Mouse (Mus musculus) CH12.LX (cell line): ENCODE measurements at regions not wholly inside any gene's neighbourhood (a gene's known extent, or its start where the extent isn't known, plus 50 kb on each side); places are given as distances from the start of the nearest gene placed in this dataset.

ENCODE experiments used
- DNase-seq: peaks from one replicate; pipeline ENCODE4 v3.0.0-alpha.2; 2013; ENCODE audit errors: extremely low read depth
- H3K27ac ChIP-seq: 2 replicates; pipeline ENCODE4 v1.5.1; 2012; ENCODE audit warnings: low read depth, mild to moderate bottlenecking, control low read depth, moderate library complexity; ENCODE audit not compliant: insufficient read depth
- H3K27me3 ChIP-seq: replicated peaks from 2 replicates; pipeline ENCODE3; 2012; ENCODE audit warnings: inconsistent platforms
- H3K36me3 ChIP-seq, 2 experiments: replicated peaks in 1 of 2; 2 replicates each; pipeline versions ENCODE3 to v1.6.1; 2012; ENCODE audit warnings: inconsistent platforms in 1 of 2, low read length in 1 of 2, mild to moderate bottlenecking in 1 of 2, mixed read lengths in 1 of 2, moderate library complexity in 1 of 2; ENCODE audit not compliant: control insufficient read depth in 1 of 2, insufficient read depth in 1 of 2
- H3K4me1 ChIP-seq, 2 experiments: 2 replicates each; pipeline ENCODE4 v1.6.1; 2012; ENCODE audit warnings: inconsistent platforms in 1 of 2, moderate library complexity in 1 of 2; ENCODE audit not compliant: insufficient read depth in 2 of 2, control insufficient read depth in 1 of 2
- H3K4me2 ChIP-seq: 2 replicates; pipeline ENCODE4 v1.6.1; 2012; ENCODE audit warnings: low read depth, mild to moderate bottlenecking, control low read depth; ENCODE audit not compliant: poor library complexity, insufficient read depth, severe bottlenecking
- H3K4me3 ChIP-seq, 3 experiments: fragments of 150-350 bp in 1 of 3; sonication (generic) in 1 of 3; replicated peaks in 1 of 3; 2 replicates each; pipeline versions ENCODE3 to v1.5.1; 2011 to 2012; ENCODE audit warnings: low read depth in 2 of 3, low read length in 2 of 3, mild to moderate bottlenecking in 2 of 3, moderate library complexity in 2 of 3, control low read depth in 1 of 3, improper control_type of control experiment in 1 of 3, inconsistent platforms in 1 of 3, mixed read lengths in 1 of 3; ENCODE audit not compliant: poor library complexity in 1 of 3
- H3K79me2 ChIP-seq: replicated peaks from 2 replicates; pipeline ENCODE4 v1.6.1; 2012; ENCODE audit warnings: mild to moderate bottlenecking, moderate library complexity; ENCODE audit not compliant: control insufficient read depth, poor library complexity, insufficient read depth, severe bottlenecking; ENCODE audit errors: extremely low read depth
- H3K9ac ChIP-seq: 2 replicates; pipeline ENCODE4 v1.6.1; 2012; ENCODE audit warnings: low read depth, mild to moderate bottlenecking, control low read depth, moderate library complexity; ENCODE audit not compliant: insufficient read depth
- H3K9me3 ChIP-seq: replicated peaks from 2 replicates; pipeline ENCODE3; 2012; ENCODE audit warnings: low read length, inconsistent platforms, mixed read lengths
- BHLHE40 ChIP-seq: IDR thresholded peaks from 2 replicates; pipeline ENCODE4 v1.6.1; 2011; ENCODE audit warnings: mild to moderate bottlenecking, low read depth, low read length, improper control_type of control experiment
- CHD2 ChIP-seq: IDR thresholded peaks from 2 replicates; pipeline ENCODE4 v1.6.1; 2011; ENCODE audit warnings: low read length, improper control_type of control experiment
- CTCF ChIP-seq, 2 experiments: IDR thresholded peaks in 1 of 2; conservative IDR thresholded peaks in 1 of 2; 2 replicates each; pipeline ENCODE4 v1.5.1; 2011 to 2012; ENCODE audit warnings: low read depth in 2 of 2, low read length in 2 of 2, improper control_type of control experiment in 1 of 2, inconsistent platforms in 1 of 2, mild to moderate bottlenecking in 1 of 2, moderate library complexity in 1 of 2
- ELF1 ChIP-seq: IDR thresholded peaks from 2 replicates; pipeline ENCODE4 v1.6.1; 2014; ENCODE audit warnings: low read depth, mild to moderate bottlenecking, inconsistent platforms, low read length, improper control_type of control experiment
- ETS1 ChIP-seq: conservative IDR thresholded peaks from 2 replicates; pipeline ENCODE4 v1.6.1; 2012; ENCODE audit warnings: low read depth, mild to moderate bottlenecking, inconsistent platforms, low read length, improper control_type of control experiment, moderate library complexity
- GABPA ChIP-seq: IDR thresholded peaks from 2 replicates; pipeline ENCODE4 v1.6.1; 2012; ENCODE audit warnings: low read depth, low read length, improper control_type of control experiment, inconsistent platforms; ENCODE audit not compliant: insufficient replicate concordance
- HCFC1 ChIP-seq: IDR thresholded peaks from 2 replicates; pipeline ENCODE4 v1.6.1; 2012; ENCODE audit warnings: low read depth, mild to moderate bottlenecking, inconsistent platforms, low read length, improper control_type of control experiment
- IRF4 ChIP-seq: IDR thresholded peaks from 2 replicates; pipeline ENCODE4 v1.6.1; 2014; ENCODE audit warnings: low read depth, mild to moderate bottlenecking, inconsistent platforms, low read length, improper control_type of control experiment
- JUN ChIP-seq: IDR thresholded peaks from 2 replicates; pipeline ENCODE4 v1.6.1; 2011; ENCODE audit warnings: low read depth, mild to moderate bottlenecking, low read length, improper control_type of control experiment, moderate library complexity; ENCODE audit not compliant: insufficient read depth
- KAT2A ChIP-seq: IDR thresholded peaks from 2 replicates; pipeline ENCODE4 v1.6.1; 2012; ENCODE audit warnings: low read length, improper control_type of control experiment, inconsistent platforms; ENCODE audit not compliant: insufficient replicate concordance
- MEF2A ChIP-seq: IDR thresholded peaks from 2 replicates; pipeline ENCODE4 v1.6.1; 2014; ENCODE audit warnings: low read depth, mild to moderate bottlenecking, inconsistent platforms, low read length, improper control_type of control experiment, borderline replicate concordance
- MXI1 ChIP-seq: IDR thresholded peaks from 2 replicates; pipeline ENCODE4 v1.6.1; 2011; ENCODE audit warnings: mild to moderate bottlenecking, low read depth, low read length, improper control_type of control experiment
- MYC ChIP-seq: IDR thresholded peaks from 2 replicates; pipeline ENCODE4 v1.6.1; 2011; ENCODE audit warnings: low read depth, mild to moderate bottlenecking, improper control_type of control experiment, low read length
- NELFE ChIP-seq: IDR thresholded peaks from 2 replicates; pipeline ENCODE4 v1.6.1; 2011; ENCODE audit warnings: low read depth, low read length, improper control_type of control experiment
- POLR2AphosphoS2 ChIP-seq: IDR thresholded peaks from 2 replicates; pipeline ENCODE4 v1.6.1; 2011; ENCODE audit warnings: low read depth, low read length, improper control_type of control experiment
- RAD21 ChIP-seq: IDR thresholded peaks from 2 replicates; pipeline ENCODE4 v1.6.1; 2011; ENCODE audit warnings: low read depth, mild to moderate bottlenecking, low read length, improper control_type of control experiment, moderate library complexity
- SMC3 ChIP-seq: IDR thresholded peaks from 2 replicates; pipeline ENCODE4 v1.6.1; 2011; ENCODE audit warnings: low read depth, low read length, improper control_type of control experiment
- UBTF ChIP-seq: IDR thresholded peaks from 2 replicates; pipeline ENCODE4 v1.6.1; 2012; ENCODE audit warnings: low read depth, mild to moderate bottlenecking, inconsistent platforms, low read length, improper control_type of control experiment, moderate library complexity
- USF1 ChIP-seq: IDR thresholded peaks from 2 replicates; pipeline ENCODE4 v1.6.1; 2014; ENCODE audit warnings: low read depth, mild to moderate bottlenecking, inconsistent platforms, low read length, improper control_type of control experiment
- ZC3H11A ChIP-seq: IDR thresholded peaks from 2 replicates; pipeline ENCODE4 v1.6.1; 2012; ENCODE audit warnings: low read depth, mild to moderate bottlenecking, inconsistent platforms, low read length, improper control_type of control experiment
- dilution Hi-C: fragments of 300-500 bp; cut with MboI; formaldehyde crosslinking; loops from 2 replicates; pipeline ENCODE4 v1.14.3; 2020; ENCODE audit warnings: low sequenced_read_pairs; ENCODE audit not compliant: extremely low pct_unique_long_range_greater_than_20kb, extremely low pct_ligation_motif_present
- in situ Hi-C: fragments of 300-500 bp; cut with MboI; formaldehyde crosslinking; loops from 3 replicates; pipeline ENCODE4 v1.14.3; 2019; ENCODE audit warnings: low sequenced_read_pairs, low pct_ligation_motif_present, low pct_unique_long_range_greater_than_20kb, mixed read lengths

DNA sequence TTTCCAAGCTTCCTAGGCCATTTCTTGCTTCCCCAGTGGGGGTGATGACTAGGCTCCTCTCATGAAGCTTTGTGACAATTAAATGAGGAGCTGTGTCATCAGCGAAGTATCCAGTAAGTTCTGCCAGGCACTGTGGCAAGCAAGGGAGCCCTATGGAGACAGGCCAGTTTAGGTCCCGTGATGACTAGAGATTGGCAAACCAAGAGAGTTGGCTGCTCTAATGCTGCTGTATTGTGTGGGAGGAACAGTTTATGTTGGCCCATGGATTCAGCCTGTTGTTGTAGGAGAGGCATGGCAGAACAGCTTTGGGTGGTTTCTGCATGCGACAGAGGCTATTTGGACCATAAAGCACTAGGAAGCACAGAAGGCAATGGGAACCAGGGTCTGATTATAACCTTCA, 86.4 kb upstream of the Zfp618 start:
- dilution Hi-C loops: no loop called here
- no peak overlapping the region for H3K9ac ChIP-seq
- H3K27ac ChIP-seq: no peak overlapping the region
- peaks cover 77% of the 10 kb centered on the region for H3K27me3 ChIP-seq
- no peak for TF ChIP-seq RAD21
- no peak for TF ChIP-seq HCFC1
- TF ChIP-seq BHLHE40: no peak
- no peak for TF ChIP-seq UBTF
- TF ChIP-seq MXI1: no peak
- no peak for TF ChIP-seq IRF4
- no peak for TF ChIP-seq CHD2
- no peak for TF ChIP-seq KAT2A
- no peak for TF ChIP-seq ETS1
- TF ChIP-seq NELFE: no peak
- no peak for TF ChIP-seq JUN
- TF ChIP-seq, all 38 proteins: peak for 0
- Histone ChIP-seq H3K36me3 (no peaks in the 10 kb centered on the region), H3K4me1 (no peaks in the 10 kb centered on the region), H3K9me3 (no peaks in the 10 kb centered on the region), H3K79me2 (no peaks in the 10 kb centered on the region), H3K4me2 (no peak overlapping the region), H3K4me3 (no peak overlapping the region)
- no peak for DNase-seq
- in situ Hi-C loops: loop anchor here (25.0 kb wide), 1 partner anchor 258 kb away; no protein-coding TSS in a partner anchor

- TF ChIP-seq USF1 (no peak), ETS1 (no peak), GABPA (no peak), JUN (no peak), ELF1 (no peak), SMC3 (peak; percentile 8; the same call in 1 of the 2 replicates), POLR2AphosphoS2 (no peak), CHD2 (no peak), CTCF (conservative IDR thresholded peaks at IDR 0.05 in 1 of 2, IDR thresholded peaks at IDR 0.05 in 1 of 2; ENCODE audit: low read depth in 2 of 2, low read length in 2 of 2) (peak in 1 of 2 experiments; percentile 54; a peak in 2 of 4 replicates), ZC3H11A (no peak), MEF2A (no peak), MYC (no peak)
- H3K4me3 ChIP-seq: no peak overlapping the region
- in situ Hi-C loops (loop anchor here (25.0 kb wide), 1 partner anchor 255 kb away; no protein-coding TSS in a partner anchor), dilution Hi-C loops (no loop called here)
- H3K4me2 ChIP-seq: no peak overlapping the region
- no peaks in the 10 kb centered on the region for H3K9me3 ChIP-seq
- H3K27ac ChIP-seq: no peak overlapping the region
- H3K27me3 ChIP-seq: peaks cover 80% of the 10 kb centered on the region
- no peaks in the 10 kb centered on the region for H3K36me3 ChIP-seq
- H3K79me2 ChIP-seq: no peaks in the 10 kb centered on the region
- no peak for DNase-seq
- H3K9ac ChIP-seq: no peak overlapping the region
- no peaks in the 10 kb centered on the region for H3K4me1 ChIP-seq
These were observed 83.5 kb upstream of the Zfp618 start for GRCm38 (mm10) chr4:62881824-62882223.
